Mouse (Mus musculus): ENCODE measurements at regions not wholly inside any gene's neighbourhood (a gene's known extent, or its start where the extent isn't known, plus 50 kb on each side); places are given as distances from the start of the nearest gene placed in this dataset.
"Not testable (repeated sequence)": the region's sequence is repeated elsewhere in the genome, so short reads cannot be mapped to it uniquely, and the experiment has no call there.

DNA sequence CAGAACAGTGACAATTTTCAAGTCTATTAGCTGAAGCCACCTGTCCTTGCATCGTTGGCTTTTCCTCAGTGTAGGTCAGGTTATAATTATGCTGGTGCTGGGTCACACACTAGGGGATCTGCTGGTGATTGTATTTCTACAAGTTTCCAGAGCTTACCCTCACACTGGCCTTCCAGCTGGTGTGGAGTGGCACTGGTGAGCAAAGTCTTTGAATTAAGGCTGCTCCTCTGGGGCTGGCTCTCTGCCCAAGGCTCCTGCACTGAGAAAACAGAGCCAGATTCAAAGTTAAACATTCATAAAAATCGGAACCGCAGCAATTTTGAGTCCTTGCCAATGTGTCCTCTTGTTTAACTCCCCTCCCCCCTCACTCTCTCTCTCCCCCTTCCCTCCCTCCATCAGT, 75.7 kb upstream of the Creb5 start:
- Histone ChIP-seq H3K4me3 (ENCODE audit: low read depth, low read length) (no peak overlapping the region), H3K36me3 (ENCODE audit: control insufficient read depth, insufficient read depth, low read length) (no peaks in the 10 kb centered on the region), H3K27ac (ENCODE audit: low read length) (no peak overlapping the region), H3K4me2 (ENCODE audit: low read length) (no peak overlapping the region), H3K9me3 (replicated peaks; ENCODE audit: control insufficient read depth, low read length, poor library complexity, severe bottlenecking) (no peaks in the 10 kb centered on the region), H3K9ac (ENCODE audit: low read depth, low read length) (no peak overlapping the region), H3K4me1 (ENCODE audit: control insufficient read depth, insufficient read depth, low read length) (no peaks in the 10 kb centered on the region), H3K27me3 (ENCODE audit: control insufficient read depth, insufficient read depth, low read depth, low read length) (no peaks in the 10 kb centered on the region)
- no peak for ATAC-seq
- WGBS = 39% methylated on average over 3 of the region's 3 CpGs

DNA sequence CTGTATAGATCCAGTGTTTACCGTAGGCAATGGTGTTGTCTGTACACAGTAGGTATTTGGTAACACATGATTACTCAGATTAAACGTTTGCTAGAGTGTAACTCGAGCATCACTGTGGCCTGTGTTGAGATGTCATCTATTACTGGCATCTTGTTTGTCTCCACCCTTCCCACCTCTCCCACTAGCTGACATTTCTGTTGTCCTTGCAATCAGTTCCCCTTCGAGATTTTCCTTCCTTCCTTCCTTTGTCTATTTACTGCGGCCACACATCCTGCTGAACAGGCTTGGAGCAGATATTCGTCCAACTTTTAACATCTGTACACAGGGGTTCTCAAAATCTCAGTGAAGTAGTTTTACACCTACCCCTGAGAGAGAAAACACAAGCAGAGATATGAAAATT, 77.7 kb upstream of the Creb5 start:
- Histone ChIP-seq H3K9ac (ENCODE audit: low read depth, low read length) (no peak overlapping the region), H3K4me1 (ENCODE audit: control insufficient read depth, insufficient read depth, low read length) (no peaks in the 10 kb centered on the region), H3K27me3 (ENCODE audit: control insufficient read depth, insufficient read depth, low read depth, low read length) (no peaks in the 10 kb centered on the region), H3K4me2 (ENCODE audit: low read length) (no peak overlapping the region), H3K9me3 (replicated peaks; ENCODE audit: control insufficient read depth, low read length, poor library complexity, severe bottlenecking) (no peaks in the 10 kb centered on the region), H3K27ac (ENCODE audit: low read length) (no peak overlapping the region), H3K36me3 (ENCODE audit: control insufficient read depth, insufficient read depth, low read length) (no peaks in the 10 kb centered on the region), H3K4me3 (ENCODE audit: low read depth, low read length) (no peak overlapping the region)
- WGBS = 77% methylated on average over 6 of the region's 6 CpGs
- no peak for ATAC-seq

DNA sequence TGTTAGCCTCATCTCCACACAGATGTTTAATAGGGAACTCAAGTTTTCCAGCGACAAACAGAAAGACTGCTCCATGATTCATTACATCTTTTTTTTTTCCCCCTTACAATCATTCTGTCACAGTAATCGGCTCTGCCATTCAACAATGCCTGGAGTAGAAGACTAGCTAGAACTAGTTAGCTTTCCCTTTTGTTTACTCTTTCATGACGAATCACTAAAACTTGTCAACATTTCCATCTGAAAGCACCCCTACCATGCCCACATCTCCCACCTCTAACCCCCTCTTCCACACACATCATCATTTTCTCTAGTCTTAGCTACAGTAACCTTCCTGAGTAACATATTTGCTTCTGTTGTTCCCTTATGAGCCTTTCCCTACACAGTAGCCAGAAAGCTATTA, 78.6 kb upstream of the Creb5 start:
- Histone ChIP-seq H3K27ac (ENCODE audit: low read length) (no peak overlapping the region), H3K36me3 (ENCODE audit: control insufficient read depth, insufficient read depth, low read length) (no peaks in the 10 kb centered on the region), H3K9ac (ENCODE audit: low read depth, low read length) (no peak overlapping the region), H3K4me3 (ENCODE audit: low read depth, low read length) (no peak overlapping the region), H3K9me3 (replicated peaks; ENCODE audit: control insufficient read depth, low read length, poor library complexity, severe bottlenecking) (no peaks in the 10 kb centered on the region), H3K4me1 (ENCODE audit: control insufficient read depth, insufficient read depth, low read length) (no peaks in the 10 kb centered on the region), H3K4me2 (ENCODE audit: low read length) (no peak overlapping the region), H3K27me3 (ENCODE audit: control insufficient read depth, insufficient read depth, low read depth, low read length) (no peaks in the 10 kb centered on the region)
- no peak for ATAC-seq
- 48% methylated on average over 3 of the region's 3 CpGs for WGBS

DNA sequence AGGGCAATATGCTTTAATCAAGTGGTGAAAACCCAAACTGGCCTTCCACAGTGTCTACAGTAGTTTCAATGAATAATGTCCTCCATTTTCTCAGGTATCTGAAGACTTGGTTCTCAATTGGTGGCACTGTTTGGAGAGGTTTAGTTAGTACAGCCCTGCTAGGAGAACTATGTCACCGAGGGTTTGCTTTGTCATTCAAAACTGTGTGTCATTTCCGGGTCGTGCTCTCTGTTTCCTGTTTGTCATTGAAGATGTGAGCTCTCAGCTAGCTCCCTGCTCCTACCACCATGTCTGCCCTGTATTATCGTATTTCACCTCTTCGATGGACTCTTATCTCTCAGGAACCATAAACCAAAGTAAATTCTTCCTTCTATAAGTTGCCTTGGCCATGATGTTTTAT, 79.3 kb upstream of the Creb5 start:
- no peak for ATAC-seq
- Histone ChIP-seq H3K4me2 (ENCODE audit: low read length) (no peak overlapping the region), H3K27ac (ENCODE audit: low read length) (no peak overlapping the region), H3K4me1 (ENCODE audit: control insufficient read depth, insufficient read depth, low read length) (no peaks in the 10 kb centered on the region), H3K27me3 (ENCODE audit: control insufficient read depth, insufficient read depth, low read depth, low read length) (no peaks in the 10 kb centered on the region), H3K36me3 (ENCODE audit: control insufficient read depth, insufficient read depth, low read length) (no peaks in the 10 kb centered on the region), H3K9me3 (replicated peaks; ENCODE audit: control insufficient read depth, low read length, poor library complexity, severe bottlenecking) (no peaks in the 10 kb centered on the region), H3K4me3 (ENCODE audit: low read depth, low read length) (no peak overlapping the region), H3K9ac (ENCODE audit: low read depth, low read length) (no peak overlapping the region)
- 85% methylated on average over 5 of the region's 5 CpGs for WGBS

DNA sequence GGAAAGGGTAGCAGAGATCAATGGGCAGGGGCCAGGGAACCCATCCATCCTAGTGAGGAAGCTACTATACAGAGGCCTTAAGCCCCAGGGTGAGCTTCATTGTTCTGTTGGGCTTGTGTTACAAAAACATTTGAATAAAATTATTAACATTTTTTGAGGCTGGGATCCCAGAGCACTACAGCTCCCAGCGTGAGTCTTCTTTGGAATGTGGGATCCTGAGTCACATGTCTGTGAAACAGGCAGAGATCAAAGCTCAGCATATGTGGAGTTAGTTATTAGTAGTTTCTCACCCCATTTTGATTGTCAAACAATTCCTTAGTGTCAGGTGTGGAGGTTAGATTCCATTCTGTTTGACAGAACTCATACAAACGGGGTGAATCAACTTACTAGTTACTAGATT, 79.7 kb upstream of the Creb5 start:
- Histone ChIP-seq H3K4me3 (ENCODE audit: low read depth, low read length) (no peak overlapping the region), H3K4me1 (ENCODE audit: control insufficient read depth, insufficient read depth, low read length) (no peaks in the 10 kb centered on the region), H3K36me3 (ENCODE audit: control insufficient read depth, insufficient read depth, low read length) (no peaks in the 10 kb centered on the region), H3K4me2 (ENCODE audit: low read length) (no peak overlapping the region), H3K9ac (ENCODE audit: low read depth, low read length) (no peak overlapping the region), H3K27ac (ENCODE audit: low read length) (no peak overlapping the region), H3K27me3 (ENCODE audit: control insufficient read depth, insufficient read depth, low read depth, low read length) (no peaks in the 10 kb centered on the region), H3K9me3 (replicated peaks; ENCODE audit: control insufficient read depth, low read length, poor library complexity, severe bottlenecking) (no peaks in the 10 kb centered on the region)
- ATAC-seq = no peak
- 54% methylated on average over 2 of the region's 2 CpGs for WGBS

DNA sequence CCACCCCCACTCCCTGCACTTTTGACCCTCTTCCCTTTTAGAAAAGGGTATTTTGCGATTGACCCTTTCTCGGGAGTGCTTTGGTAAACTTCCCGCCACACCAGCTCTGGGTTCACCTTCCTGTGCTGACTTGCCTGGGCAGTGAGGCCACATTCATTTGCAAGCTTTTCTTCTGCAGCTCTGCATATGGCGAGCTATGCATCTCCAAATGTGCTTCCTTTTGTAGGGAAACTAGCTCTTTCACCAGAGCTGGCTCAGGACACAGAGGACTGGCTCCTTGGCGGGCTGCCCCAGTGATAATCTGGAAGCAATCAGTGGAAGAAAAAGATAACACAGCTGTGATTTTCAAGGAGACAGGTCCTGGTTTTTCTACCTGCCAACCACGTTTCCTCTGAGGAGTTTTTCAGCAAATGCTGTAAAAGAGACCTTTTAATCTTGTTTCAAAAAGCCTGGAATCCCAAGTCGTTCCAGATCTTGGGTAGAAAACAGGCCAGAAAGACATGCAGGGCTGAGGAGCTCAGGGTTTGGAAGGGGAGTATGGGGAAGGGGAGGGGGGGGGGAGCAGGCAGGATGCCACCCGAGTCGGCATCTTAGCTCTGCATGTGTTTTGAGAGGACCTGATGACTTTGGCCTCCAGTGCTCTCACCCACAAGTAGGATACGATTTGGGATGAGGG, 85.7 kb upstream of the Creb5 start:
- WGBS = 23% methylated on average over 10 of the region's 10 CpGs
- Histone ChIP-seq H3K9me3 (replicated peaks; ENCODE audit: control insufficient read depth, low read length, poor library complexity, severe bottlenecking) (no peaks in the 10 kb centered on the region), H3K27ac (ENCODE audit: low read length) (peak overlapping the region; percentile 40; the same call in 1 of the 2 replicates), H3K27me3 (ENCODE audit: control insufficient read depth, insufficient read depth, low read depth, low read length) (no peaks in the 10 kb centered on the region), H3K9ac (ENCODE audit: low read depth, low read length) (no peak overlapping the region), H3K4me1 (ENCODE audit: control insufficient read depth, insufficient read depth, low read length) (peaks cover 11% of the 10 kb centered on the region), H3K4me3 (ENCODE audit: low read depth, low read length) (no peak overlapping the region), H3K4me2 (ENCODE audit: low read length) (no peak overlapping the region), H3K36me3 (ENCODE audit: control insufficient read depth, insufficient read depth, low read length) (no peaks in the 10 kb centered on the region)
- no peak for ATAC-seq

DNA sequence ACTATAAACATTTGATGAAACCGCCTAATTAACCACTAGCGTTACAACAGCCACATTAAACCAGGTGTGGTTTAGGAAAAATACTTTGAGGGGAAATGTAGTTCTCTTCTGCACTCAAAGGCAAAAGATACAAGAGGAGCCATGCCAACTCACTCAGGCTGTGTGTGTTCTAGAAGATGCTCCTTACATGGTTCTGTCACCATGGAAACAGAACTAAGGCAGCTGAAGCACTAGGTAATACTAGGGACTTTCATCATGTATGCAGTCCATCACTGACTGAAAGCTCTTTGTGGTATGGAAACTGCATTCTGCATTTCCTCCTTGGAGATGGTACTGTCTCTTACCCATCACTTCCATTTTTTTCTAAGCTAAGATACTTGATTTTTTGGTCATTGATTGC, 87.6 kb upstream of the Creb5 start:
- no peak overlapping the region for H3K4me2 ChIP-seq (ENCODE audit: low read length)
- H3K36me3 ChIP-seq (ENCODE audit: control insufficient read depth, insufficient read depth, low read length) = no peaks in the 10 kb centered on the region
- H3K9ac ChIP-seq (ENCODE audit: low read depth, low read length) = no peak overlapping the region
- peak; percentile 70; the same call in 1 of the 2 replicates for ATAC-seq
- H3K4me3 ChIP-seq (ENCODE audit: low read depth, low read length) = no peak overlapping the region
- no peak overlapping the region for H3K27ac ChIP-seq (ENCODE audit: low read length)
- peaks cover 11% of the 10 kb centered on the region for H3K4me1 ChIP-seq (ENCODE audit: control insufficient read depth, insufficient read depth, low read length)
- 95% methylated on average over 2 of the region's 2 CpGs for WGBS
- H3K27me3 ChIP-seq (ENCODE audit: control insufficient read depth, insufficient read depth, low read depth, low read length) = no peaks in the 10 kb centered on the region
- no peaks in the 10 kb centered on the region for H3K9me3 ChIP-seq (replicated peaks; ENCODE audit: control insufficient read depth, low read length, poor library complexity, severe bottlenecking)

DNA sequence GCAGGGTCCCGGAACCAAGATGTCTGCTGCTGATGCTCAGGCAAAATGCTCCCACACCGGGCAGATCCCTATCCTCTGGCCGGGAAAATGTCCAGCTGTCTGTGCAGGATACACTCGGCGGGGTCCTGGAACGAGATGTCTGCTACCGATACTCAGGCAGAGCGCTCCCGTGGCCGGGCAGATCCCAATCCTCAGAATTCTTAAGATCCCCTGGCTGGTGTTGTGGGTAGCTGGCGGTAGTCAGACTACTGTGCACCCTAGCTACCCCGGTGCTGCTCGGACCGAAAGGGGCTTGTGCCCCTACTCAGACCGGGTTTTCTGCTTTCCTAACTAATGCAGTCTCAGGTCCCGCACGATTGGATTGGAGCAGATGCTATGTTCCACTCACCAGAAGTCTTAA, 104.9 kb upstream of the Creb5 start:
- 94% methylated on average over 17 of the region's 17 CpGs for WGBS
- H3K9me3 ChIP-seq (replicated peaks; ENCODE audit: control insufficient read depth, low read length, poor library complexity, severe bottlenecking); H3K4me2 ChIP-seq (ENCODE audit: low read length); H3K9ac ChIP-seq (ENCODE audit: low read depth, low read length); H3K36me3 ChIP-seq (ENCODE audit: control insufficient read depth, insufficient read depth, low read length); ATAC-seq; H3K4me1 ChIP-seq (ENCODE audit: control insufficient read depth, insufficient read depth, low read length); H3K27ac ChIP-seq (ENCODE audit: low read length); H3K27me3 ChIP-seq (ENCODE audit: control insufficient read depth, insufficient read depth, low read depth, low read length); H3K4me3 ChIP-seq (ENCODE audit: low read depth, low read length): not testable (repeated sequence)

DNA sequence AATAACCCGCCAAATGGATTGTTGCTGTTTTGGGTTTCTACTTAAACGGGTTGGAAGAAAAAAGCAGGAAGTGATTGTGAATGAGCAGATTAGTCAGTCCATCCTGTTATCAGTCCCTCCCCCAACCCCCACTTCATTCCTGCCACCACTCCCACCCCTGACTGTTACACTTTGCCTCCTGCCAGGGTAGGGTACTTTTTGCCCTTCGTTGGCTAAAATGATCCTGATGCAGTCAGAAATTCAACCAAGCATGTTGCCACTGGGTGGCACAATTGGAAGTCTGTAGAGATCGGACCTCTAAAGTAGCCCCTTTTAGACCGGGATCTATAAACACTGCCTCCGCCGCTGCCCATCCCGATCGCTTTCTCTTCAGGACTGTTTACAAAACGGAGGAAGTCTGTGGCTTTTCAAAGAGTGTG, 96.0 kb upstream of the Jazf1 start:
- no peak overlapping the region for H3K27ac ChIP-seq (ENCODE audit: low read length)
- H3K4me1 ChIP-seq (ENCODE audit: control insufficient read depth, insufficient read depth, low read length) = no peaks in the 10 kb centered on the region
- 0 out of 2 replicates have a peak overlapping the region, but pooled peaks have one; percentile 16 for H3K4me3 ChIP-seq (ENCODE audit: low read depth, low read length)
- ATAC-seq = no peak
- no peaks in the 10 kb centered on the region; the same call in 1 of the 2 replicates for H3K9me3 ChIP-seq (replicated peaks; ENCODE audit: control insufficient read depth, low read length, poor library complexity, severe bottlenecking)
- H3K9ac ChIP-seq (ENCODE audit: low read depth, low read length) = no peak overlapping the region
- no peaks in the 10 kb centered on the region for H3K27me3 ChIP-seq (ENCODE audit: control insufficient read depth, insufficient read depth, low read depth, low read length)
- WGBS = 13% methylated on average over 10 of the region's 10 CpGs
- H3K4me2 ChIP-seq (ENCODE audit: low read length) = peak overlapping the region; percentile 45
- no peaks in the 10 kb centered on the region for H3K36me3 ChIP-seq (ENCODE audit: control insufficient read depth, insufficient read depth, low read length)
